Mouse (Mus musculus): ENCODE measurements around the gene Pld1.

The Pld1 gene

GRCm38 (mm10) chr3:27981591-27981990 lies 43.1 kb downstream of the Pld1 start:
- POLR2A ChIA-PET, result interaction anchor here in 1 of 4 experiments (1.0 to 1.9 kb wide), 3 partner anchors 20 to 46 kb away, joined by 3 to 8 read pairs (median 3); no protein-coding TSS in a partner anchor
- CTCF ChIA-PET, result interaction anchor here in 1 of 4 experiments (1.0 kb wide), 1 partner anchor 80 kb away, joined by 3 read pairs; no protein-coding TSS in a partner anchor

GRCm38 (mm10) chr3:27982436-27983017 lies 44.0 kb downstream of the Pld1 start:
- ChIA-PET POLR2A (no interaction called here), CTCF (interaction anchor here in 1 of 4 experiments (0.6 kb wide), 1 partner anchor 85 kb away, joined by 3 read pairs; no protein-coding TSS in a partner anchor)

GRCm38 (mm10) chr3:27983274-27983673 lies 44.8 kb downstream of the Pld1 start:
- POLR2A ChIA-PET, result interaction anchor here in 2 of 4 experiments (0.6 to 1.1 kb wide), 2 partner anchors 44 to 517 kb away, joined by 3 to 6 read pairs; partner anchors contain the start of gene Pld1 (in 1 of the 2)

GRCm38 (mm10) chr3:27983935-27984577 lies 45.6 kb downstream of the Pld1 start:
- POLR2A ChIA-PET, result interaction anchor here in 3 of 4 experiments (0.6 to 1.1 kb wide), 10 partner anchors 11 to 776 kb away, joined by 3 to 11 read pairs (median 5); partner anchors contain the start of gene Pld1 (in 1 of the 3)
- CTCF ChIA-PET, result interaction anchor here in 3 of 4 experiments (0.6 to 1.1 kb wide), 14 partner anchors 9 to 1015 kb away, joined by 3 to 9 read pairs (median 4); no protein-coding TSS in a partner anchor

More at GRCm38 (mm10) chr3:27983274-27983673, 44.8 kb downstream of the Pld1 start:
- CTCF ChIA-PET, result interaction anchor here in 2 of 4 experiments (0.6 to 1.1 kb wide), 4 partner anchors 21 to 763 kb away, joined by 3 to 4 read pairs (median 4); no protein-coding TSS in a partner anchor

- POLR2A ChIA-PET, result interaction anchor here in 3 of 4 experiments (0.6 to 1.1 kb wide), 5 partner anchors 10 to 776 kb away, joined by 3 to 11 read pairs (median 5); no protein-coding TSS in a partner anchor
Observed at GRCm38 (mm10) chr3:27984620-27985019, 46.1 kb downstream of the Pld1 start.

GRCm38 (mm10) chr3:27985344-27985743 lies 46.8 kb downstream of the Pld1 start:
- ChIA-PET CTCF (no interaction called here), POLR2A (no interaction called here)

More at GRCm38 (mm10) chr3:27984620-27985019, 46.1 kb downstream of the Pld1 start:
- CTCF ChIA-PET, result interaction anchor here in 1 of 4 experiments (1.1 kb wide), 1 partner anchor 9 kb away, joined by 3 read pairs; no protein-coding TSS in a partner anchor

GRCm38 (mm10) chr3:27987891-27988536 lies 49.5 kb downstream of the Pld1 start:
- POLR2A ChIA-PET, result no interaction called here
- CTCF ChIA-PET, result interaction anchor here in 1 of 4 experiments (0.5 kb wide), 1 partner anchor 15 kb away, joined by 5 read pairs; no protein-coding TSS in a partner anchor

GRCm38 (mm10) chr3:27991100-27991703 lies 52.7 kb downstream of the Pld1 start:
- CTCF ChIA-PET, result no interaction called here
- POLR2A ChIA-PET, result no interaction called here

- ChIA-PET CTCF (no interaction called here), POLR2A (interaction anchor here in 2 of 4 experiments (0.8 to 1.5 kb wide), 3 partner anchors 10 to 13 kb away, joined by 4 to 5 read pairs (median 5); no protein-coding TSS in a partner anchor)
Observed at GRCm38 (mm10) chr3:27994175-27994990, 55.9 kb downstream of the Pld1 start.

- ChIA-PET CTCF (no interaction called here), POLR2A (no interaction called here)
Observed at GRCm38 (mm10) chr3:28004321-28004720, 65.8 kb downstream of the Pld1 start.

- ChIA-PET POLR2A (interaction anchor here in 3 of 4 experiments (0.6 to 1.6 kb wide), 7 partner anchors 12 to 798 kb away, joined by 3 to 7 read pairs (median 4); partner anchors contain the start of gene Rpl22l1 (in 1 of the 3)), CTCF (interaction anchor here (0.5 to 1.8 kb wide), 16 partner anchors 16 to 1228 kb away, joined by 3 to 17 read pairs (median 3); no protein-coding TSS in a partner anchor)
Observed at GRCm38 (mm10) chr3:28007684-28008083, 69.2 kb downstream of the Pld1 start.

- ChIA-PET CTCF (interaction anchor here in 2 of 4 experiments (1.0 to 1.8 kb wide), 4 partner anchors 99 to 738 kb away, joined by 3 to 5 read pairs (median 4); no protein-coding TSS in a partner anchor), POLR2A (interaction anchor here in 2 of 4 experiments (0.5 to 1.6 kb wide), 3 partner anchors 24 to 797 kb away, joined by 4 to 5 read pairs (median 5); partner anchors contain the start of gene Rpl22l1 (in 1 of the 2))
Observed at GRCm38 (mm10) chr3:28008369-28008768, 69.9 kb downstream of the Pld1 start.

GRCm38 (mm10) chr3:28012177-28012576 lies 73.7 kb downstream of the Pld1 start:
- ChIA-PET CTCF (no interaction called here), POLR2A (interaction anchor here in 2 of 4 experiments (0.5 to 0.6 kb wide), 2 partner anchors 34 to 554 kb away, joined by 3 to 5 read pairs; no protein-coding TSS in a partner anchor)

GRCm38 (mm10) chr3:28013441-28013840 lies 74.9 kb downstream of the Pld1 start:
- POLR2A ChIA-PET, result interaction anchor here in 1 of 4 experiments (0.7 kb wide), 1 partner anchor 17 kb away, joined by 3 read pairs; no protein-coding TSS in a partner anchor
- CTCF ChIA-PET, result interaction anchor here in 3 of 4 experiments (0.5 to 0.7 kb wide), 4 partner anchors 36 to 739 kb away, joined by 4 to 5 read pairs (median 4); no protein-coding TSS in a partner anchor

- POLR2A ChIA-PET, result no interaction called here
- CTCF ChIA-PET, result interaction anchor here in 1 of 4 experiments (0.5 kb wide), 1 partner anchor 14 kb away, joined by 3 read pairs; no protein-coding TSS in a partner anchor
Observed at GRCm38 (mm10) chr3:28017002-28017401, 78.5 kb downstream of the Pld1 start.

- CTCF ChIA-PET, result interaction anchor here in 1 of 4 experiments (0.6 to 0.7 kb wide), 2 partner anchors 545 to 940 kb away, joined by 3 to 4 read pairs; no protein-coding TSS in a partner anchor
- POLR2A ChIA-PET, result interaction anchor here in 3 of 4 experiments (0.6 to 1.0 kb wide), 6 partner anchors 10 to 1439 kb away, joined by 3 to 4 read pairs (median 3); no protein-coding TSS in a partner anchor
Observed at GRCm38 (mm10) chr3:28019727-28020126, 81.2 kb downstream of the Pld1 start.

GRCm38 (mm10) chr3:28020404-28020803 lies 81.9 kb downstream of the Pld1 start:
- CTCF ChIA-PET, result no interaction called here

More at GRCm38 (mm10) chr3:28020404-28020803, 81.9 kb downstream of the Pld1 start:
- POLR2A ChIA-PET, result interaction anchor here in 2 of 4 experiments (0.6 to 1.0 kb wide), 2 partner anchors 18 to 242 kb away, joined by 3 to 4 read pairs; no protein-coding TSS in a partner anchor
